Mouse (Mus musculus) lung, adult 2 months (tissue): ENCODE measurements around the gene Scgb3a1.

Experiments used
- CTCF ChIP-seq: fragments of 200-500 bp; IDR thresholded peaks from 2 replicates; pipeline ENCODE4 v1.5.1; 2011; ENCODE audit warnings: mild to moderate bottlenecking, low read length, control low read depth; ENCODE audit not compliant: insufficient read depth
- POLR2A ChIP-seq: fragments of 200-500 bp; IDR thresholded peaks from 2 replicates; pipeline ENCODE4 v1.6.1; 2011; ENCODE audit warnings: low read depth, mild to moderate bottlenecking, control low read depth, low read length, borderline replicate concordance; ENCODE audit errors: extremely low read depth

GRCm38 (mm10) chr11:49704804-49705203, 41.4 kb downstream of the Scgb3a1 start:
- TF ChIP-seq CTCF (no peak), POLR2A (no peak)
